Mouse (Mus musculus): ENCODE results near the gene Cd7.
"Not testable (repeated sequence)": the region's sequence is repeated elsewhere in the genome, so short reads cannot be mapped to it uniquely, and the experiment has no call there.

The Cd7 gene

DNA sequence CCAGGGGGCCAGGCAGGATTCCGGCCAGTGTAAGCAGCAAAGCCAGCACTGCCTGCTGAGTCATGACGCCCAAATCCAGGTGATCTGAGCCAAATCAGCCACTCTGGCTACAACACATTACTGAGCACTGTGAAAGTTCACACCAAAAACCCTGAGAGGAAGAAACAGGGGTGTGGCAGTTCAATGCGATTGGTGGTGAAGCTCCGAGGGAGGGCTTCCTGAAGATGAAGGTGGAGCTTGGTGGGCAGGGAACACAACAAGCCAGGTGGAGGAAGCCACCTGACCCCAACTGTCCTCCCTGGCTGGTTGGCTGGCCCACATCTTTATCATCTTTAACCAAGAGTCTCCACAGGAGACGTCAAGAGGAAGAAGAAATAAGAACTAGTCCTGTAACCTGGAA lies at the start of gene Cd7:
Cd7 (minus strand) TSS at position 117 of the 400 bp plus-strand sequence.
- DNase-seq = no peak

DNA sequence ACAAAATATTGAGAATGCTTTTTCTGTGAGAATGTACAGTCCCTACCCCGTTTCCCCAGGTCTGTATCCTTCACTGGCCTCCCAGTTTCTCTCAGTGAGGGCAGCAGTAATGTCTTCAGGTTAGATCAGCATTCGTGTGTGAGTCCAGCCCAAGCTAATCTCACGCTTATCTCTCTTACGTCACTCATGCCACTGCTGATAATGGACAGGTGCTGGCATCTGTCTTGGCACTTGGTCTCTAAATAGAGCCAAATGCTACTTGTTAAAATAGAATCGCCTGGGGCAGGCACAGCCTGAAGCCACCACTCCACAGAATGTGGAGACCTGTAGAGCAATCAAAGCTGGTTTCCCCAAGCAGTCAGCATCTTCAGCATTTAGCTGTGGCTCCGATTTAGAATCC lies 49.8 kb upstream of the Cd7 start:
- DNase-seq = no peak

DNA sequence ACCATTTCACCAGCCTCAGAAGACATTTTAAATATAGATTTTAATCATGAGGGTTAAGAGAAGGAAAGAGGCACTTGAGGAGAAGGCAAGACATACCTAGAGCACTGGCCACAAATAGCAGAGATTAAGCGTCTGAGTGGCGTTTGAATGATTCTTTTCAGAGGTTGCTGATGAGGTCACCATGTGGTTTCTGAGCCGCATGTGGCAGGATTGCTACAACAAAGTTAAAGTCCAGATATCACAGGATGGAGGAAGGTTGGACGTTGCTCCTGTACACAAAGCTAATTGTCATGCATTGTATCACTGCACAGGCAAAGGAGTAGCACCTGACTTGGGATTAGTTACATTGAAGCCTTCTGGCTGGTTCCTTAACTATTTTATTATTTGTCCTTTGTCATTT lies 47.1 kb upstream of the Cd7 start:
- DNase-seq = no peak

DNA sequence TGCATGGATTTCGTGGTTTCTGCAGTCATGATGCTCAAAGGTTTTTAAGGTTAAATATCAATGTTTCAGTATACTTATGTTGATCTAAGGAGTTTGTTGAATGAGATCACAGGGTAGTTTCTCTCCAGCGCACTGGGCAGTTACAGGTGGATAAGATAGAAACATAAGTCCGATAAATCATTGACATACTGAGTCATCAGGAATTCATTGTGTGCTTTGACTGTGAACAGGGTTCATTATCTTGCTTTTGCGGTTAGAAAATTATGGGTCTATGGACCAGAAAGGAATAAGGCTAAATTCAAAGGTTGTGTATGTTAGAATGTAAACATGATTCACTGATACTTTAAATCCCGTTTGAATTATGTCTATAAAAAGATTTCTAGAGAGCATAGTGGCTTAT lies 46.0 kb upstream of the Cd7 start:
- DNase-seq = no peak

DNA sequence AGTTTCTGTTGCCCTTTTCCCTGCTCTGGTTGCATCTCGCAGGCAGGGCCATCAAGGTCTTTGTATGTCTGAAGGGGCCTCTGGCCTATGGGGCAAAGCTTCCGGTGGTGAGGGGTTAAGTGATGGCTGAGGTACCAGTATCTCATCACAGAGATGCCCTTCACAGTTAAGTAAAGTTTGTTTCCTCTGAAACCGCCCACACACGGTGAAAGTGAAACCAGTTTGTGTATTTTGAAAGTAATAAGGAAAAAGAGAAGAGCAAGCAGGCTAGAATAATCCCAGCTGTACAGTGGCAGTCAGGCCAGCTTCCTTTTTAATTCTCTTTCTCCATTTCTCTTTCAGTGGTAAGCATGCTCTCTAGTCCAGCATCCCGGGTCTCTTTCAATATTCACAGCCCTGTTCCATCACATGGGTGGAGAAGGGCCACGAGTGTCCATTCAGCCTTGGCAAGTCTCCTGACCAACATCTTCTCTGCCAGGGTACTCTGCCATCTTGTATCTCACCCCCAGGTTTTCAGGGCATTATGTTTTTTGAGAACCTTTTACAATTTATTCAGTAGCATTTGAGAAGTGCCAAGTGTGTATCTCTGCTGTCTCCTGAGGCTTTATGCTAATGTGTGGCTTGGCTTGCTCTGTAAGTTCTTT lies 43.8 kb upstream of the Cd7 start:
- DNase-seq = no peak

DNA sequence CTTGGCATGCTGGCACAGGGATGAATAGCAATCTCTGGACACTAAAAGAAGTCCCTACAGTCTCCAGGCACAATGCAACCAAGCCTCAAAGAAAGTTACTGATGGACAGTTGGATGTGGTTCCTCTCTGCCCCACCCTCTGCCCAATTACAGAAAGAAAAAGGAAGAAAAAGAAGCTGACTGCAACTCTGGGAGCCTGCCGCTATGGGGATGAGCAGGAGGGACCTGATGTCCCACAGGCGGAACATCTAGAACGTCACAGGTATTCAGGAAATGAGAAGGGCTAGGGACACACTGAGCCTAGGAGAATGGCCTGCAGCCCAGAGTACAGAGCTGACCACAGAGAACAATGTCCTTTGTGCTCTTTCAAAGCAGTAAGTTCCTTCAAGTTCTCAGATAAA lies 43.0 kb upstream of the Cd7 start:
- no peak for DNase-seq

DNA sequence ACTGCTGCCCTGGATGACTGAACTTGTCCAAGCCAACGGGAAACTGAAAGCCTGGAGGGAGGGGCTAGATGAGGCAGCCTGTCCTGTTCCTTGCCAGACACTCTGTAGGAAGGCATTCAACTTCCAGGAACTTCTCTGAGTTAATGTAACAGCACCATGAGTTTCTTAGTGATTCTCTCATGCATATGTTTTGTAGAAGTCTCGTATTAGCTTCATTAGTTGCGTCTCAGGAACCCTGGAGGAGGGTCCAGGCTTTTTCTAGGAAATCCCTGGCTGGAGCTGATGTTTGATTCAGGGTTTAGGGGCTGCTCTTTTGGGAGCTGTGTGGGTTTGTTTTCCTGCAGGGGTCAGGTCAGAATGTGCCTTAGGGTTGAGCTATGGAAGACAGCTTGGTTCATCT lies 41.9 kb upstream of the Cd7 start, which contains the start of gene Sectm1a:
Sectm1a (minus strand) TSS at position 101 of the 400 bp plus-strand sequence.
- no peak for DNase-seq

DNA sequence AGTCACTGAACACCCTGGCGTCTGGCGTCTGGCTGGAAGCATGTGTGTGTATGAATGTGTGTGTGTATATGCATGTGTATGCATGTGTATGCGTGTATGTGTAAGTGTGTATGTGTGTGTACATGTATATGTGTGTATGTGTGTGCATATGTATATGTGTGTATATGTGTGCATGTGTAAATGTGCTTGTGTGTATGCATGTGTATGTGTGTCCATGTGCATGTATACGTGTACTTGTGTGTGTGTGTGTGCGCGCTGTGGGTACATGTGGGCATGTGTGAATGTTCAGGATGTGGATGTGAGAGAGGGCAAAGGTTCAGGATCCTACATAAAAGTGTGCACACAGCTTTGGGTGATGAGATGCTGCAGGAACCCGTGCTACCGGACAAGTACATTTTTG lies 41.1 kb upstream of the Cd7 start:
- no peak for DNase-seq

DNA sequence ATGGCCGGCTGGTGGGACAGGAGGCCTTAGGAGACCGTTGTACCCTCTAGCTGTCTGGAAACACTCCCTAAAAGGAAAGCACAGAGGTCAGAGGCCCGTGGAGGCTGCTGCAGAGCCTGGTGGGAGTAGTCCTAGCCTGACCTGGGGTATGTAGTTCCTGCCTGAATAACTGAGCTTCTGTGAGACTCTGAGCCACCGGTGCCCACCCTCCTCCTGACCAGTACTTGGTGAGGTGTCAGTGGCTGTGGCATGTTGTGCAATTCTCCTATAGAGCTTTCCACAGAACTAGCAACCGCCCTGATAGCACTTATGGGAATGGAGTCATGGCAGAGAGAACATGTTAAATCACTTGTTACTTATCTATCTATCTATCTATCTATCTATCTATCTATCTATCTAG lies 36.4 kb upstream of the Cd7 start:
- DNase-seq = no peak

DNA sequence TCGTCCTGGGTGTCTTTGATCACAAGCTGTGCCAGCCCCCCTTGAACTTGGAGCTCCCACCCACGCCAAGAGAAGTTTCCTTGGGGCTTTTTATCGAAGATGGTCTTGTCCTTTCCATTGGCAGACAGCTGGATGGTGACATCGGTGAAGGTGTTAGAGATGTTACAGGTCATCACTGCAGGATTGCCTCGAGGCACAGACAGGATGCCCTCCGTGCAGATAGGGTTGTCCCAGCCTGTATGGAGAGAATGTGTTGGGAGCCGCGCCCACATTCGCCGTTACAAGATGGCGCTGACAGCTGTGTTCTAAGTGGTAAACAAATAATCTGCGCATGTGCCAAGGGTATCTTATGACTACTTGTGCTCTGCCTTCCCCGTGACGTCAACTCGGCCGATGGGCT lies 30.4 kb upstream of the Cd7 start:
- not testable (repeated sequence) for DNase-seq

DNA sequence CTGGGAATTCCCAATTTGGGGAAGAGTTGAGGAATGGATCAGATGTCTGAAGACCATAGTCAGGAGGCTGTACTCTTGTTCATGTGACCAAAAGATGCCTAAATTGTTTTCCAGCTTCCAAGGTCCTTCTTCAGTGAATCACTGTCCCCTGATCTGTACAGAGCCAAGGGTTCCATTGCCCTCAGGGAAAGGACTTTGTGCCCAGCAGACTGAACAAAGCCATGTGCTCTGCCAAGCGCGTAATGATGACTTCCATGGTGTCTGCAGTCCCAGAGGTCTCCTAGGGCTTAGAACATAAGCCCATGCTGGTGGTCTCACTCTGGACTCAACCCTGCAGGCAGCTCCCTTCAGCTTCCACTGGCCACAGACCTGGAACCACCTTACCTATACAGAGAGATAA lies 28.7 kb upstream of the Cd7 start:
- no peak for DNase-seq

DNA sequence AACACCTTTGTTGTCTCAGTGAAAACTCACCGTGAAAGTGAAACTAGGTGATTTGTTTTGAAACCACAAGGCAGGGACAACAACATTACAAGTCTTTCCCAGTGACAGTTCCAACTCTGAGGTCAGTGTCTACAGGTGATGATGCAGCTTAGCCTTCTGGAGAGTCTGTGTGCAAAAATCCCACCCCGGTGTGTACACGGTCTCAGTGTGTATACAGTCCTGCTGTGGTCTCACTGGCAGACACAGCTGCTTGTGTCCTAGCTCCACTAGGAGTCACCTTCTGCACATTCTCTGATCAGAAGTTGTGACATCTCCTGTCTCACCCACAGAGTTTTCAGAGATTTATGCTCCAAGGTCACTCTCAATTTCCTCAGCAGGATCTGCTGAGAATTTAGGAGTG lies 25.0 kb upstream of the Cd7 start:
- no peak for DNase-seq

DNA sequence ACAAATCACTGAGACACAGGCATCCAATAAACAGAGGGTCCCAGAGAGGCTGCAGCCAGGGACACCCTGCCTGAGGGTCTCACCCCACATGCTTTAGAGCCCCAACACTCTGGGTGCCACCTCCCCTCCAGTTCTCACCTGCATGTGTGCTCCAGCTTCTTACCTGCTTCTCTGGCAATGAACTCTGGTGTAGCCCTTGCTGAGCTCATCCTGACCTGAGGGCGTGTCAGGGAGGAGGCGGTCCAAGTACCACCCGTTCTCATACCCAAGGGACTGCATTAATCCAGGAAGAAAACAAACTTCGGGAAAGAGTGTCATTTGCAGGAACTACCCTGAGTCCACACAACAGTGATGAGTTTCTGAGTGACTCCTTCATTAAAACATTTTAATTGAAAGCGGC lies 24.2 kb upstream of the Cd7 start, which contains the start of gene Sectm1b:
Sectm1b (minus strand) TSS at position 191 of the 400 bp plus-strand sequence.
- no peak for DNase-seq

DNA sequence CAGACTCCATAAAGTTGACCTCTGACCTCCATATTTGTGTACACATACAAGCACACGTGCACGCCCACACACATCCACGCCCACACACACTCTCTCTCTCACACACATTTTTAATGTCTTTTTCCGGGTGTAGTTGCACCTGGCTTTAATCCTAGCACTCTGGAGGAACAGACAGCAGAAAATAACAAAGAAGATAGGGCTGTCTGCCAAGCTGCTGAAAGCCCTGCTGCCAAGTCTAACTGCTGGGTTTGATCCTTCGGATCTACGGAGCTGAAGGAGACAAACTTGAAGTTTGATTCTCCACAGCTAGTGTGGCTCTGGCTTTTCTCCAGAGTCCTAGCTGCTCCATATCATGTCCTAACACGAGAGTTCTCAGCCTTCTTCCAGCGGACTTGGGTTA lies 22.4 kb upstream of the Cd7 start:
- DNase-seq = no peak

DNA sequence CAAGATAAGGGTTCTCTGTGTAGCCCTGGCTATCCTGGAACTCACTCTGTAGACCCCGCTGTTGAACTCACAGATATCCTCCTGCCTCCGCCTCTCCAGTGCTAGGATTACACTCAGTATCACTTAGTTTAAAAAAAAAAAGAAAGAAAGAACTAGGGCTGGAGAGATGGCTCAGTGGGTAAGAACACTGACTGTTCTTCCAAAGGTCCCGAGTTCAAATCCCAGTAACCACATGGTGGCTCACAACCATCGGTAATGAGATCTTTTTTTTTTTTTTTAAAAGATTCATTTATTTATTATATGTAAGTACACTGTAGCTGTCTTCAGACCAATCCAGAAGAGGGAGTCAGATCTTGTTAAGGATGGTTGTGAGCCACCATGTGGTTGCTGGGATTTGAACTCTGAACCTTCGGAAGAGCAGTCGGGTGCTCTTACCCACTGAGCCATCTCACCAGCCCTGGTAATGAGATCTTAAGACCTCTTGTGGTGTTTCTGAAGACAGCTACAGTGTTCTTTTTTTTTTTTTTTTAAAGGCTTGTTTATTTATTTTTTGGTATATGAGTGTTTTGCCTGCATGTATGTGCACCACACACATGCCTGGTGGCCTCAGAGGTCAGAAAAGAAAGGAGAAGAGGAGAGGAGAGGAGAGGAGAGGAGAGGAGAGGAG lies 21.3 kb upstream of the Cd7 start:
- not testable (repeated sequence) for DNase-seq

DNA sequence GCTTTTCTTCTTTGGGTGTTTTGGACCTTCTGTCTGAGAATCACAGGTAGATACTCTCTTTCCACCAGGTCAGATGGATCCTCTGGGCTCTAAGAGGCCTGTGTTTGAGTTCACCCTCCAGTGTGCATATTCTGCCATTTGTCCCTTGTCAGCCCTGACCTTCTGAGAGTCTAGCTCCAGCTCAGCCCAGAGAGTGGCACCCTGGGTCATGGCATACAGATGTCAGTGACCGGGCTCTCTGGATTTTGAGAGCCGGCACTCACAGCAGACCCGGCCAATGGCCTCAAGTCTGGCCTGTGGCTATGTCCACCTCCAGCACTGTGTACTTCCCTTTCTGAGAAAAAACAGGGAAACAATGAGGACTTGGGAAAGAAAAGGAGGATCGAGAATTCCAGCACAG lies 20.3 kb upstream of the Cd7 start:
- DNase-seq = no peak

DNA sequence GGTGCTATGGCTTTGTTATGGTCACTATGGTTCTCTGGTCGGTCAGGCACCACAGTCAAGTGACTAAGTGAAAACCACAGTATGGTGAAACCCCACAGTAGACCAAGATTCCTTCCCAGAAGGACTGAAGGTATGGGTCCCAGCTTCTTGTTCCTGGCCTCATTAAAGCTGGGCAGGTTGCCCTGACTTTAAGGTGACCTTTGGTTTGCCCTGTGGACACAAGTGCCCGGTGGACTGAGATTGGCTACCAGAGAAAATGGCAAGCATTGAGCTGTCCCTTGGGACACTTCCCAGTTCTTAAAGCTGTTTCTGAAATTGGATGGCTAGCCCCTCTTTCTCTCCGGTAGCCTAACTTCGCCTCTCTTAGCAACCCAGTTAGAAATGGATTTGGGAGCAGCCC lies 19.7 kb upstream of the Cd7 start:
- no peak for DNase-seq

DNA sequence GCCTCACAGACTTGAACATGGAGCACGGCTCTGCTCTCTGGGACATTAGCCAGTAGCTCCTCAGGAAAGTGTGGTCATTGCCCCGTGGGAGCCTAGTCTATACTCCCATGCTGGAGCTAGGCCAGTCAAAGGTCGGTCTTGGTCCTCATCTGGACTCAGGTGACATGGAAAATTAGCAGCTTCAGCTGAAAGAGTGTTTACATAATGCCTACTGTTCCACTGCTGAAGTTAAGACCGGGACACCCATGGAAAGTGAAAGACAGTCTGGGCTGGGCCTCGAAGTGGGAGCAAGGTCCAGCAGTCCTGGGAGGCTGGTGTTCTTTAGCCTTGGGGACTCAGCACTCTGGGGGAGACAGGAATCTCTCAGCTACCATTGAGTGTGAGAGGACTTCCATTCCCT lies 18.9 kb upstream of the Cd7 start:
- DNase-seq = no peak

DNA sequence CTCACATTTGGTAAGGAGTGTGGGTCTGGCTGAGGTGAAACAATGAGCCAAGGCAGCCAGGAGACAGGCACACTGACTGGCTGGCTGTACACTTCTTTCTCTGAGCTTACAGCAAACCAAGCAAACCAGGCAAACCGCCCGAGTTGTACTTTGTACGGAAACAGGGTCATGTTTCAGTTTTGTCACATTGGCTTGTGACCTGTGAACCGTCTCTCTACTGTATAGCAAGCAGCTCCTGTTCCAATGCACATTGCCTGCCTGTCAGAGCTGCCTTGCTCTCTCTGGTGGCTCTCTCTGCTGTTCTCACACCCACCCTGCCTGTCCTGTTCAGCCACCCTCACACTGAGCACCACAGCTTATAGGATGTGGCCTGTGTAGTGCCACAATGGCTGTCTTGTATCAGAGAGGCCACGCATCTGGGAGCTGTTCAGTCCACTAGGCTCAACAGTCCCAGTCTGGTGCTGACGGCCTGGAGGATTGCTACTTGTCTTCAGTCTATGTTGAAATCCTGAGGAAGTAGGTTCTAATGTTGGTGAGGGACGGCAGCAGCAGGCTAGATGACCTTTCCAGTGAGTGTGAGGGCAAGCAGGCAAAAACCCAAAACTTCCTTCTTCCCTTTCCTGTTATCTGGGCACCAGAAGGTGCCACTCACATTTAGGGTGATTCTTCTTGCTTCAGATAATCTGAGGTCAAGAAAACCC lies 17.5 kb upstream of the Cd7 start:
- no peak for DNase-seq

DNA sequence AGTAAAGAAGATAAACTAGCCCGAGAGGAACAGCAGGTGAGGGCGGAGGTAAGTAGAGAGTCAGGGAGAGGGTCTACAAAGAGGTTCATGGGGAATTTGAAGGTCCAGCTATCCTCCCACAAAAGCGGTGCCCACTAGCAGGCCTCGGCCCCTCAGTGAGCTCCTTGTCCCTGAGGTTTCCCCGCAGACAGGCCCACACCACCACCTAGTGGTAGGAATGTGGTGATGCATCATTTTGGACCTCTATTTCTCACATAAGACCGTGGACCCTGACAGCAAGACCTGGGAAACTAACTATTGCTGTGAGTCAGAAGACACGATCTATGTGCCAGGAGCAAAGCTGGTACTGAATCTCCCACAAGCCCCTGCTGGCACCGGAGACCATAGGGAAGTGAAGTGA lies 14.3 kb upstream of the Cd7 start:
- peak; percentile 79 for DNase-seq

DNA sequence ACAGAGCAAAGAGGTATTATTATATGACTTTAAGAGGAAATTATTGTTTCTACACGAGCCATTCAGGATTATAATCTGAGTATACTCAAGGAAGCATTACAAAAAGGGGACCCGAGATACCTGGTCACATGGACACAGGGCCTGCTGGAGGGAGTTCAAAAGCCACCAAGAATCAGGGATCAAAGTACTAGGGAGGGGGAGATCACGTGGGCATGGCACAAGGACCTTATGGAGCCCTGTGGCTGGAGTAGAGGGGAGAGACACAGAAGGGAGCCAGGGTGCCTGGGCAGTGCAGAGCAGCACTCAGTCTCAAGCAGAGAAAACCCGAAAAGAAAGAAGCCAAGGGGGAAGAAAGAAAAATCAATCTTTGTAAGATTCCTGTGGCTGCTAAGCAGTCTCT lies 13.2 kb upstream of the Cd7 start:
- no peak for DNase-seq

DNA sequence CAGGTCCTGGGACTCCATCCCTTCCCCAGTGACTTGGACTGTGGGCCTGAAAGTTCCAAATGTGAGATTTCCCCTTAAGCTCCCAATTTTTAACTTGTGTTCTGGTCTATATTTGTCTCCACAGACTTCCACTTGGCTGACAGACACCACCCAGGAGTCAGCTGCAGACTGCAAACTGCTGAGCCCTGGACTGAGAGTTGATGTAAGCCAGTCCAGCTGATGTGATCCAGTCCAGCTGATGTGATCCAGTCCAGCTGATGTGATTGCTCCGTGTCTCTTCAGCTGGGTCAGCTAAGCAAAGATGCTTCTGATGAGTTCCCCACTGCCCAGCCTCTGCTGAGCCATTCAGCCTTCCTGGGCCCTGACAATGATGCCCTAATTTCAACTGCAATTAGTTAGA lies 12.6 kb upstream of the Cd7 start:
- no peak for DNase-seq

DNA sequence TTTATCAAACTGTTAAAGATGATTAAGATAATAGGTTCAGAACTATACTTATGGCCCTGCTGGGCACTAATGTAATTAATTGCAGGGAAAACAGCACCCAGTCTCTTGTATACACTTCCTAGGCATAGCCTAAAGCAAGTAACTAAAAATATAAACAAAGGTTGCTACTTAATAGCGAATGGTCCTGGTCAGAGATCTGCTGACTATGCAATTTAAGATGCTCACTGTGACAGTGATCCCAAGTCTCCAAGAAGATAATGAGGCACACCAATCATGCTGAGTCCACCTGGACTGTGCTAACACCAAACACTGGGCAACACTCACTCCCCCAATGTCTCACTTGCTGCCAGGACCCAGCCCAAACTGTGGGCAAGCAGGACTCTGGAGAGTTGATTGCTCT lies 10.6 kb upstream of the Cd7 start:
- DNase-seq = no peak

DNA sequence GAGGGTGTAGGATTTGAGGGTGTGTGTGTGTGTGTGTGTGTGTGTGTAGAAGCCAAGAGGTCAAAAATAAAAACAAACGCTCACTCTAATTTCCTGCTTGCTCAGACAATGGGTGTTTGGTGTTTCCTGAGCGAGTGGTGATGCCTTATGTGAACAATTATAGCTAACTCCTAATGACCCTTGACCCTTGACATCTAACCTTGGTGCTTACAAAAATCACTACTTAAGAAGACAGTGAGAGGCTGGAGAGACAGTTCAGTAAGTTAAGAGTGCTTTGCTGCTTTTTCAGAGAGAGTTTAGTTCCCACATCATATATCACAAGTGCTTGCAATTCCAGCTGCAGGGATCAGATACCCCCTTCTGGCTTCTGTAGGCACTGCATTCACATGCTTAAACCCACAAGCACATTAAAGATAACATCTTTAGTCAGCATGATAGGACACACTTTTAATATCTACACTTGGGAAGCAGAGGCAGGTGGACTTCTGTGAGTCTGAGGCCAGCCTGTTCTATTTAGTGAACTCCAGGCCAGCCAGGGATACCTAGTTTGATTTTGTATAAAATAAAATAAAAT lies 8.7 kb upstream of the Cd7 start:
- no peak for DNase-seq
